Mouse (Mus musculus) layer of hippocampus, postnatal 10 days (tissue): ENCODE results near the gene Amz1. TPM values are rescaled to one million over a fixed set of nuclear protein-coding genes. Genes with fewer than 3 reads are reported as not detected.

Experiments used
- DNase-seq, 2 experiments: peaks; one replicate each; pipeline ENCODE4 v3.0.0; 2021; ENCODE audit warnings: low spot score in 2 of 2
- total RNA-seq, 2 experiments: library from RNA; stranded (reverse); gene quantifications; 2 replicates each; pipeline ENCODE4 v1.2.3; 2021

Amz1 gene
- total RNA-seq, 2 experiments from 2014 or later = 27.1 to 28.8 TPM

- DNase-seq = no peak
Observed at GRCm38 (mm10) chr5:140766566-140766965, 42.6 kb downstream of the Amz1 start.

DNA sequence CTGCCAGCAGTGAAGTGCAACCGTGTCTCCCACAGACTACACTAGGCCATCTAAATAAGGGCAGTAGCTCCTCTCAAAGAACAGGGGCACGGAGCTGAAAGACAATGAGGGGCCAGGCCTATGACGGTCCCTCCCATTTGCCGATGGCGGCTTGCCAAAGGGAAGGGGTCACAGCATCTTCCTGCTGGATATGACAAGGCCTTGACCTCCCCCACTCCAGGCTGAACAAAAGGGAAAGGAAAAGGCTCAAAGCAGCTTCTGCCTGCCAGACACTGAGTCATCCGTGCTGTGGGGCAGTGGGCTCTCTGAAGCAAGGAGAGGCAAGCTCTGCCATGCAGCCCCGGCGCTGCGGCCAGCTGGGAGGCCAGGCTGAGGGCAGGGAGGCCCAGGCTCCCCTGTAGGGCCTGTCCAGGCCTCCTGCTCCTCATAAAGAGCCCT lies 43.8 kb downstream of the Amz1 start:
- DNase-seq = peak; percentile 64 to 71

GRCm38 (mm10) chr5:140768333-140768732 lies 44.4 kb downstream of the Amz1 start:
- peak; percentile 62 to 63 for DNase-seq

GRCm38 (mm10) chr5:140771612-140772011 lies 47.7 kb downstream of the Amz1 start:
- DNase-seq = no peak

- DNase-seq = no peak
Observed at GRCm38 (mm10) chr5:140772158-140772557, 48.2 kb downstream of the Amz1 start.

- no peak for DNase-seq
Observed at GRCm38 (mm10) chr5:140775111-140775510, 51.2 kb downstream of the Amz1 start.

DNA sequence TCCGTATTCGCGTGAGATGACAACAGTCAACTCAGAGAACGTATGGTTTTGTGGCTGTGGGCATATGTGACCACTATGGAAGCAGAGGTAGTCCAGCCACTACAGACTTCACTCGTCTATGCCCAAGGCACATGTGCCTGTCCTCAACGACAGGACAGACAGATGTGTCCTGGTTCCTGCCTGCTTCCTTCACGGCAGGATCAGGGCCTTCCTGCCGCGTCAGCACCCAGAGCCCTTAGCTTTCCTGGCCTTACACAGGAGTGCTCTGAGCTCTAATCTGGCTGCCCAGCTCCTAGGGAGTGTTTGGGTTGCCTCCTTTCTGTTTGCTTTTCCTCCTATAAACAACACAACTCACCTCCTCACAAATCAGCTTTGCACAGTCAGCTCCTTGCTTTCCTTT lies 53.0 kb downstream of the Amz1 start:
- DNase-seq = no peak

- no peak for DNase-seq
Observed at GRCm38 (mm10) chr5:140781122-140781521, 57.2 kb downstream of the Amz1 start.

DNA sequence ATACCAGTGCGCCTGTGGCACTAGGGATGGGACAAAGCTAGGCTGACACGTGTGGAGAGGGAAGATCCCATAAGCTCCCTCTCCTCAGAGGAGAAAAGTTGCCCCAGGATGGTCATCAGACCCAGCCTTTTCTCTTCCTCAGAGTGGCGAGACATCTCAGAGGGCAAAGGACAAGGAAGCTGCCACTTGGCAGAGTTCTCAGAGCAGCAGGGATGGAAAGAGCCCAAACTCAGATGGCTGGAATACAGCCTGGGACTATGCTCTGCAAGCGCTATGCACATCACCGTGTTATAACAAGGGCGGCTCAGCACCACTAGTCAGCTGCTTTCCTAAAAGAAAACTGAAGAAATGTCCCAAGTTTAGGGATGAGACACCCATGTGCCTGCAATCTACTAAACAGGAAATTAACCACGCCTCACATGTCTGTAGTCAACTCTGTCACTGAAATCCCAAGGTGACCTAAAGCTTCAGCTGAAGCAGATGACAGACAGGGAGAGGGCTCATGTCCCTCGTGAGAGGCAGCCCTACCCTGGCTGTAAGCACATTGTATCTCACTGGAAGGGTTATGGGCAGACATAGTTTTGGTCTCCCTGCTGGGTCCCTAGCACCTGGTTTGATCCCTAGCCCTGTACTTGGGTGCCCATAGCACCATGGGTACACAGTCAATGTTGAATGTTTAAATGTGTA lies 58.1 kb downstream of the Amz1 start:
- DNase-seq = no peak

DNA sequence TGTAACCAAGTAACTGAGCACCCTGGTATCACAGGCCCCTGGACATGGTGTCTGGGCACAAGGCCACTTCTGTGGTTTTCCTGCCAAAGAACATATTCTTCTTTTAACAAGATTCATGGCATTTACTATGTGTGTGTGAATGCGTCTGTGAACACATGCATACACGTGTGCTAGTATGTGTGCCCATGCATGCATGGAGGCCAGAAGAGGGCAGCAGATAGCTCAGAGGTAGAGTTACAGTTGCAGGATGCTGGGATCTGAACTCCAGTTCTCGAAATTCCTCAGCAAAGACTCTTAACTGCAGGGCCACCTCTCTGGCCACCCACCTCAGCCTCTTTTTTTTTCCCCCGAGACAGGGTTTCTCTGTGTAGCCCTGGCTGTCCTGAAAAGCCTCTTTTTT lies 59.6 kb downstream of the Amz1 start:
- DNase-seq = no peak

DNA sequence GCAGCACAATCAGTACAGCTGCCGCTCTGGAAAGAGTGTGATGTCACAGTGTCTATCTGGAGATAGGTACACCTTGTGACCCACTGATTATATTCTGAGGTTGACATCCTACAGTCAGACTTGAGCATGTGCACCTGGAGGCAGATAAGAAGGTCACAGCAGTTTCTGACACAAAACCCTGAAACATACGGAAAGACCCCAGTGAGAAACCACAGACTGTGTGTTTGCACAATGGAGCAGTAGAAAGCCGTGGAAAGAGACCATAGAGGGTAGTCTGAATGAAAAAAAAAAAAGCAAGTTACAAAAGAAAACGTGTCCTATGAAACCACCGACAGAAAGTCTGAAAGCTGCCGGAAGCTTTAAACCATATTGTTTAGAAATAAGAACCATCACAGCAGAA lies 60.4 kb downstream of the Amz1 start:
- no peak for DNase-seq

DNA sequence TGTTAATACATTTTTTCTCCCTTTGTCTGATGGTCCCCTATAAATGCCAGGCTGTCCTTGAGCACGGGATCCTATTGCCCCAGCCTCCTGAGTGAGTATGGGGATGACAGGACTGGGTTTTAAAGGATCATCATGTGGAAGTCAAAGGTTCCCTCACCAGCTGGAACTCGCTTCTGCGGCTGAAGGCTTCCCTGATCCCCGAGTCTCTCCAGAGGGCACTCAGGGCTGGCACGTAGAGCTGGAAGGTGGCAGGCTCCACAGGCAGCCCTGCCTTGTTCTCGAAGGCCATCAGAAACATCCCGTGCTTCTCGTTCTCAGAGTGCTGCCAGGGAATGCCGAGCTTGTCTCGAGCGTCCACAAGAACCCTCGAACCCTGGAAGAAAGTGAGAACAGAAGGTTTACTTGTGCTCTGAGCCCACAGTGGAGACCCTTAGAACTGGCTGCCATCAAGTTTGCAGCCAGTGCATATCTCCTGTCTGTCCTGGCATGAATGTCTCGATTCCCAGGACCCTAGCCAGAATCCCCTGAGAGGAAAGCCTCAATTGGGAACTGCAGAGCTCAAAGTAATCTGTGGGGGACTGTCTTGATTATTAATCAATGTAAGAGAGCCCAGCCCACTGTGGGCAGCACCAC lies 61.4 kb downstream of the Amz1 start:
- DNase-seq = no peak

- no peak for DNase-seq
Observed at GRCm38 (mm10) chr5:140789561-140789960, 65.6 kb downstream of the Amz1 start.

GRCm38 (mm10) chr5:140790392-140790791 lies 66.5 kb downstream of the Amz1 start:
- DNase-seq = no peak

DNA sequence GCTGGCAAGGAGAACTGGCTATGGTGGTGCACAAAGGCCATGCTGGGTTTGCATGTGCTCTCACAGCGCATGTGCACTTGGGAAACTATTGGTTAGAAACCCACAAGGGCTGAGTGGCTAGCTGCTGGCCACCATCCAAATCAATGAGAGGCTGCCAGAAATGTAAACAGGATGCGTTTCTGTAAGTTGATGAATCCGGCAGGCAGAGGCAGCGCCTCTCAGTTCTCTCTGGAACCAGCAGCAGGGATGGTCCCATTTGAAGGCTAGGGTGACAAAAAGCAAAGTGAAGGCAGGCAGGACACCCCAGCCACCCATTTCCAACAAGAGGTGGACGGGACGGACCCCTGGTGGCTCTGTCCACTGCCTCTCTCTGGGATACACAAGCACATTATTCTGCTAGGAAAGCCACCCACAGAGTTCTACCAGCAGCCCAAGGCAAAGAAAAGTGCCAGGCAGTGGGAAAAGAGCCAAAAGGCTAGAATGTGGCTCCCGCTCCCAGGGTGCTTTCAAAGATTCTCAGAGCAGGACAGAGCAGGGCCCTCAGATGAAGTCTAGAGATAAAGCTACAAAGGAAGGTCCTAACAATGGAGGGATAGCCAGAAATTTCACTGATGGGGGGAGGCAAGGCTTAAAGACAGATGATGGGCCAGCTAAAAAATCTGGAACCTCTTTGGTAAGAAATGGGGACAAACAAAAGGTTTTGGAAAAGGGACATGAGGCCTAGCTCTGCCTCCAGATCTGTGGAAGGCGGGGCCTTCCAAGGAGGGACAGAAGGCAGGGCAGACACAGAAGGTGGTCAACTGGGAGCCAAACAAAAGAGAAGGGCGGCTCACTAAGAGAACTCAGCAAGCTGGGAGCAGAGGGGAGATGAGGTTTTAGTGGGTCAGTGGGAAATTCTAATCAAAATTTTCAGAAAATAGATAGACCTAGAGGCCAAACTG lies 67.3 kb downstream of the Amz1 start:
- peak; percentile 48 to 61 for DNase-seq

GRCm38 (mm10) chr5:140792233-140792632 lies 68.3 kb downstream of the Amz1 start:
- DNase-seq = no peak

DNA sequence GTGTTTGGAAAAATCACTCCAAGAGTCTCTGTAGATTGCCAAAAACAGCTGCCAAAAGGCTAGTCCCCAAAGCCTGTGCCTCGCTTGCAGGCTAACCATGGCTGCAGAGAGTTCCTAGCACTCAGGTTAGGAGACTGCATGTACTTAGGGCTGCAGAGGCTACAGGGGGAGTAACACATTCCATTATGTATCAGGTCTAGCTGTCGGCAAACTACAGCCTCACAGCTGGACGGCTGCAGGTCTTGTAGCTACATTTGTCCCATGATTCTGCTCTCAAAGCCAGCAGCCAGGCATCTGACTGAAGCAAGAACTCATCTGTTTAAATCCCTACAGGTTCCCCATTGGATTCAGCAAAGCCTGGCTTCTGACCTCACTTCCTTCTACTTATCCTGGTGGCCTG lies 70.8 kb downstream of the Amz1 start:
- no peak for DNase-seq

GRCm38 (mm10) chr5:140795176-140795575 lies 71.2 kb downstream of the Amz1 start:
- DNase-seq = no peak

DNA sequence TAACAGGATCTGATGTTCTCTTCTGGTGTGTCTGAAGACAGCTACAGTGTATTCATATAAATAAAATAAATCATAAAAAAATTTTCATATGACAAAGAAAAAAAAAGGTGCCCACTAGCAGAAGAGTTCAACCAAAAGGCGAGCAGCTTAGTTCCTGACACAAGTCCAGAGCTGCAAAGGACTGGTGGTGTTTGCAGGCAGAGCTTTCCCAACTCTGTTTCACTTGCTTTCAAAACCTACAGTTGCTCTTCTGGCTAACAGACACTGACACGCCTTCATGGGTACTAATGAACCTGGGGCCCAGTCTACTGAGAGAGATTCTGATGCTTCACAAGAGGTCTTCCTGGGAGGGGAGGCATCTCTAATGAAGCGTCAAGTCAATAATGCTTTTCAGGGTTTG lies 72.1 kb downstream of the Amz1 start:
- DNase-seq = no peak

DNA sequence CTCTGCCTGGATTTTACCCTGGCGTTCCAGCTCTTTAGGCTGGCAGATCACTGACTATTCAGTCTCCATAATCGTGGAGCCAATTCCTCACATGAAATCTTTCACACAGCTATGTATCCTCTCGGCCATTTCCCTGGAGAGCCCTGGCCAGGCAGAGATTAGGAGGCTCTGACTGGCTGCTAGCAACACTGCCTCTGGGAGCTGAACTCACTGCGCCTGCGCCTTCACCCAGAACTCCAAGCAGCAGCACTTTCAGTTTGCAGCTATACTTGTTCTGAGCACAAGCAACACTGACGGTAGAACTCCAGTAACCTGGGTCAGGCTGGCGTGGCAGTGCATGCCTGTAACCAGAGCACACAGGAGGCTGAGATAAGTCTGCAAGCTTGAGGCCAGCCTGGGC lies 74.2 kb downstream of the Amz1 start:
- DNase-seq = peak in 1 of 2 experiments; percentile 29

GRCm38 (mm10) chr5:140798775-140799174 lies 74.8 kb downstream of the Amz1 start:
- no peak for DNase-seq

GRCm38 (mm10) chr5:140799190-140799589 lies 75.3 kb downstream of the Amz1 start:
- no peak for DNase-seq
